Mouse (Mus musculus): ENCODE measurements around the gene Ifngr1. TPM values are rescaled to one million over a fixed set of nuclear protein-coding genes. Genes with fewer than 3 reads are reported as not detected.

The Ifngr1 gene
- total and polyA plus RNA-seq, 3 experiments: 15.4 to 18.6 TPM; not detected in 1

DNA sequence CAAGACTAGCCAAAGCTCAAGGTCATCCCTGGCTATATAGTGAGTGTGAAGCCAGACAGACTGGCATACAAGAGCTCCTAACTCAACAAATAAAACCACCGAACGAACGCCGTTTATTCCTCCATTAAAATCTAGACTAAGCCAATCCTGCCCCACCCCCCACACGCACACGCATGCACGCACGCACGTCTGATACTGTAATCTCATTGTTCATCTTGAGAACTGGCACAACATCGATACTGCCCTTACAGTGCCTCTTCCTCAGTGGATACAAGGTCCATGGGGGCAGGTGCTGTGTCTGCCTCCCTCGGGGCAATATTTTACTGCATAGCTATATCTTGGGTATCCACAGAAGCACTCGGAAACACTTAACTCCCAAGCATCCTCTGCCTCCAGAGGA lies 2.1 kb upstream of the Ifngr1 start:
- TF ChIP-seq HCFC1 (IDR thresholded peaks at IDR 0.05; ENCODE audit: low read depth, low read length) (peak; percentile 57), E2F4 (IDR thresholded peaks at IDR 0.05; ENCODE audit: borderline replicate concordance, low read depth, low read length) (no peak), GATA1 (IDR thresholded peaks at IDR 0.05; ENCODE audit: low read depth, low read length) (peak; percentile 40; the same call in 1 of the 2 replicates), POLR2AphosphoS2 (IDR thresholded peaks at IDR 0.05; ENCODE audit: low read length) (no peak), EP300 (IDR thresholded peaks at IDR 0.05; ENCODE audit: low read depth in 1 of 2, low read length in 2 of 2) (0 out of 4 replicates have a peak, but pooled peaks have one; percentile 15 to 19), TAL1 (IDR thresholded peaks at IDR 0.05; ENCODE audit: low read length) (no peak), NRF1 (IDR thresholded peaks at IDR 0.05; ENCODE audit: insufficient read depth, low read depth, low read length, poor library complexity, severe bottlenecking) (0 out of 2 replicates have a peak, but pooled peaks have one; percentile 22), CHD2 (IDR thresholded peaks at IDR 0.05; ENCODE audit: low read length) (no peak), TBP (IDR thresholded peaks at IDR 0.05; ENCODE audit: low read depth, low read length) (0 out of 2 replicates have a peak, but pooled peaks have one; percentile 16), UBTF (IDR thresholded peaks at IDR 0.05; ENCODE audit: borderline replicate concordance, insufficient read depth, low read depth, low read length) (no peak), MYB (IDR thresholded peaks at IDR 0.05; ENCODE audit: low read depth, low read length) (no peak), MAZ (IDR thresholded peaks at IDR 0.05; ENCODE audit: low read depth, low read length) (no peak), ETS1 (IDR thresholded peaks at IDR 0.05; ENCODE audit: low read depth, low read length) (peak; percentile 30; the same call in 1 of the 2 replicates), SIN3A (IDR thresholded peaks at IDR 0.05; ENCODE audit: low read length) (peak; percentile 30; the same call in 1 of the 2 replicates), RCOR1 (IDR thresholded peaks at IDR 0.05; ENCODE audit: low read depth, low read length) (no peak), MYC (IDR thresholded peaks at IDR 0.05; ENCODE audit: low read depth, low read length) (no peak), BHLHE40 (IDR thresholded peaks at IDR 0.05; ENCODE audit: borderline replicate concordance, low read depth, low read length) (no peak), USF1 (IDR thresholded peaks at IDR 0.05; ENCODE audit: low read depth, low read length) (no peak), ELF1 (IDR thresholded peaks at IDR 0.05; ENCODE audit: low read depth, low read length) (no peak), CTCF (IDR thresholded peaks at IDR 0.05 in 2 of 3, conservative IDR thresholded peaks at IDR 0.05 in 1 of 3; ENCODE audit: control insufficient read depth in 1 of 3, insufficient read depth in 1 of 3, low read depth in 2 of 3, low read length in 3 of 3, poor library complexity in 1 of 3, severe bottlenecking in 1 of 3) (no peak), ZMIZ1 (IDR thresholded peaks at IDR 0.05; ENCODE audit: low read depth, low read length) (no peak), NELFE (IDR thresholded peaks at IDR 0.05; ENCODE audit: low read depth, low read length) (peak; percentile 30; the same call in 1 of the 2 replicates), MXI1 (IDR thresholded peaks at IDR 0.05; ENCODE audit: low read depth, low read length) (0 out of 2 replicates have a peak, but pooled peaks have one; percentile 16), CHD1 (IDR thresholded peaks at IDR 0.05; ENCODE audit: low read depth, low read length) (no peak)
- H3K27me3 ChIP-seq (ENCODE audit: control insufficient read depth in 1 of 2, insufficient read depth in 2 of 2, low read length in 2 of 2): no peaks in the 10 kb centered on the region
- peaks cover 14 to 19% of the 10 kb centered on the region in 2 experiments for H3K4me1 ChIP-seq (ENCODE audit: control insufficient read depth in 1 of 2, insufficient read depth in 2 of 2, low read length in 2 of 2)
- peak; percentile 61 for DNase-seq (ENCODE audit: low read depth, low spot score)
- H3K36me3 ChIP-seq (ENCODE audit: control insufficient read depth in 1 of 2, insufficient read depth in 2 of 2, low read length in 2 of 2): peaks cover 0 to 31% of the 10 kb centered on the region in 2 experiments; a peak in 2 of 4 replicates
- peak overlapping the region; percentile 33 for H3K9ac ChIP-seq (ENCODE audit: control insufficient read depth, low read depth, low read length, poor library complexity, severe bottlenecking)
- peaks cover 3% of the 10 kb centered on the region for H3K79me2 ChIP-seq (ENCODE audit: control insufficient read depth, insufficient read depth, low read length, poor library complexity)
- no peaks in the 10 kb centered on the region for H3K9me3 ChIP-seq (replicated peaks; ENCODE audit: insufficient read depth, low read length)
- peak overlapping the region; percentile 58 to 60 for H3K4me3 ChIP-seq (ENCODE audit: control insufficient read depth in 1 of 2, insufficient read depth in 1 of 2, low read depth in 2 of 2, low read length in 2 of 2)
- H3K27ac ChIP-seq (ENCODE audit: control insufficient read depth, low read depth, low read length): peak overlapping the region; percentile 37; the same call in 1 of the 2 replicates

Measured in MEL (cell line).